Mouse (Mus musculus) cerebellum, postnatal 4 days (tissue): ENCODE measurements around the gene Bcl9.

Experiments used
- DNase-seq, 2 experiments: peaks; one replicate each; pipeline ENCODE4 v3.0.0; 2022; ENCODE audit warnings: low spot score in 2 of 2, mixed read lengths in 1 of 2

The Bcl9 gene

GRCm38 (mm10) chr3:97297553-97298432 lies at the start of gene Bcl9:
TSS of gene Bcl9 (minus strand) at chr3:97297917.
- peak; percentile 58 to 80 for DNase-seq

- DNase-seq = no peak
These were observed 41.5 kb upstream of the Bcl9 start for GRCm38 (mm10) chr3:97339193-97339576.

- peak; percentile 93 to 97 for DNase-seq
These were observed 40.9 kb upstream of the Bcl9 start for GRCm38 (mm10) chr3:97338522-97339192.

- no peak for DNase-seq
These were observed 39.6 kb upstream of the Bcl9 start for GRCm38 (mm10) chr3:97337306-97337705.

GRCm38 (mm10) chr3:97336331-97336730 lies 38.6 kb upstream of the Bcl9 start:
- DNase-seq = no peak

GRCm38 (mm10) chr3:97334618-97335017 lies 36.9 kb upstream of the Bcl9 start:
- DNase-seq = peak in 1 of 2 experiments; percentile 15

- no peak for DNase-seq
These were observed 34.5 kb upstream of the Bcl9 start for GRCm38 (mm10) chr3:97332172-97332571.

- DNase-seq = no peak
These were observed 30.1 kb upstream of the Bcl9 start for GRCm38 (mm10) chr3:97327809-97328208.

- DNase-seq = no peak
These were observed 29.6 kb upstream of the Bcl9 start for GRCm38 (mm10) chr3:97327356-97327755.

- no peak for DNase-seq
These were observed 28.1 kb upstream of the Bcl9 start for GRCm38 (mm10) chr3:97325621-97326345.

- DNase-seq = no peak
These were observed 26.3 kb upstream of the Bcl9 start for GRCm38 (mm10) chr3:97324046-97324445.

- no peak for DNase-seq
These were observed 19.6 kb upstream of the Bcl9 start for GRCm38 (mm10) chr3:97317302-97317701.

GRCm38 (mm10) chr3:97313431-97313830 lies 15.7 kb upstream of the Bcl9 start:
- DNase-seq = no peak

- peak; percentile 48 to 67 for DNase-seq
These were observed 14.3 kb upstream of the Bcl9 start for GRCm38 (mm10) chr3:97311998-97312397.

- DNase-seq = no peak
These were observed 12.2 kb upstream of the Bcl9 start for GRCm38 (mm10) chr3:97309748-97310536.

GRCm38 (mm10) chr3:97308440-97308839 lies 10.7 kb upstream of the Bcl9 start:
- no peak for DNase-seq

- no peak for DNase-seq
These were observed 8.2 kb upstream of the Bcl9 start for GRCm38 (mm10) chr3:97305907-97306306.

- no peak for DNase-seq
These were observed 3.9 kb upstream of the Bcl9 start for GRCm38 (mm10) chr3:97301586-97301985.

GRCm38 (mm10) chr3:97300370-97300769 lies 2.7 kb upstream of the Bcl9 start:
- no peak for DNase-seq

GRCm38 (mm10) chr3:97299885-97300284 lies 2.2 kb upstream of the Bcl9 start:
- DNase-seq = no peak

GRCm38 (mm10) chr3:97298856-97299465 lies 1.2 kb upstream of the Bcl9 start:
- no peak for DNase-seq
